Mouse (Mus musculus): ENCODE data around the gene Rps23. TPM values are rescaled to one million over a fixed set of nuclear protein-coding genes. Genes with fewer than 3 reads are reported as not detected.
A peak's percentile ranks its signal among the peaks of the same experiment; 100 is the strongest.

The Rps23 gene
- polyA plus RNA-seq, 1 experiment from 2014 or later: 114 TPM

DNA sequence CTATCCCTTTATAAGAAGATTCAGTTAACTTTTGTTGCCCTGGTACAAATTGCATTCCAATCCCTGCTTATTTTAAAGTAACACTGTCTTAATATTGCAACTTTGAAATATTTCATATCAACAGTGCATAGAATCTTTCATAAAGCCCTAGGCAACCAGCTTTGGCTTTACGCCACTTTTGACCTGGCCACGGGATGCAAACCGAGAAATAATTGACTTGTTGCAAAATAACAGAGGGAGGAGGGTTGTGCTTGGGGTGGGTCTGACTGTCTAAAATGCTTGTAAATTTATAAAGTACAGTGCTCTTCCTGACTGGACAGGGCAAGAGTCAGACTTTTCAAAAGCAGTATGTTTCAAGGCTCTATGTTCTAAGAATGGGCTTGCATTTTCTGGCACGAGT, 41.8 kb downstream of the Rps23 start:
- no peak overlapping the region for H3K4me2 ChIP-seq (ENCODE audit: low read length)
- H3K4me3 ChIP-seq (replicated peaks; ENCODE audit: low read length): no peak overlapping the region
- H3K9ac ChIP-seq (replicated peaks; ENCODE audit: low read depth, low read length): no peak overlapping the region
- H3K27ac ChIP-seq (ENCODE audit: low read length): no peak overlapping the region
- H3K4me1 ChIP-seq (replicated peaks; ENCODE audit: control insufficient read depth, insufficient read depth, low read length): peaks cover 7% of the 10 kb centered on the region
- no peak for ATAC-seq
- H3K36me3 ChIP-seq (ENCODE audit: control insufficient read depth, insufficient read depth): no peaks in the 10 kb centered on the region
- whole genome bisulfite sequencing: 83% methylated on average over 4 of the region's 4 CpGs
- no peaks in the 10 kb centered on the region for H3K27me3 ChIP-seq (replicated peaks; ENCODE audit: control insufficient read depth, insufficient read depth, low read length)
- no peaks in the 10 kb centered on the region for H3K9me3 ChIP-seq (ENCODE audit: control insufficient read depth, low read length)

DNA sequence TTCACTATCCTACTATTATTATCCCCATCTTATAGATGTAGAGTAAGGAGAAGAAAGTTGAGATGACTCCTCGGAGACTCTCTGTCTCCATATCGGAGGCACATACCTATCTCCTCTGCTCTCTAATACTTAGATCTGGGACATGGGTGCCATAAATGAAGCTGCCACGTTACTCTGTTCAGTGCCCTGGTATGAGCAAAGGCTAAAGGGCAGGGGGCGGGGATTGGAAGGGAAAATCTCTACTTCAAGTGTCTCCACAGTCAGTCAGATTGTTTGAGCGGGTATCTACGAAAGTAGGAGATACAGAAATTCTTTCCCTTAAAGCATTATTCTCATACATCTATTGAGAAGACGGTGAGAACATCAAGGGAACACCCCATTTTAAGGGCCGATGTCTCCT, 43.2 kb downstream of the Rps23 start:
- Histone ChIP-seq H3K9ac (replicated peaks; ENCODE audit: low read depth, low read length) (no peak overlapping the region), H3K4me2 (ENCODE audit: low read length) (no peak overlapping the region), H3K36me3 (ENCODE audit: control insufficient read depth, insufficient read depth) (no peaks in the 10 kb centered on the region), H3K27me3 (replicated peaks; ENCODE audit: control insufficient read depth, insufficient read depth, low read length) (no peaks in the 10 kb centered on the region), H3K4me3 (replicated peaks; ENCODE audit: low read length) (no peak overlapping the region), H3K9me3 (ENCODE audit: control insufficient read depth, low read length) (no peaks in the 10 kb centered on the region), H3K27ac (ENCODE audit: low read length) (no peak overlapping the region), H3K4me1 (replicated peaks; ENCODE audit: control insufficient read depth, insufficient read depth, low read length) (peaks cover 7% of the 10 kb centered on the region)
- 85% methylated on average over 8 of the region's 8 CpGs for WGBS
- no peak for ATAC-seq

DNA sequence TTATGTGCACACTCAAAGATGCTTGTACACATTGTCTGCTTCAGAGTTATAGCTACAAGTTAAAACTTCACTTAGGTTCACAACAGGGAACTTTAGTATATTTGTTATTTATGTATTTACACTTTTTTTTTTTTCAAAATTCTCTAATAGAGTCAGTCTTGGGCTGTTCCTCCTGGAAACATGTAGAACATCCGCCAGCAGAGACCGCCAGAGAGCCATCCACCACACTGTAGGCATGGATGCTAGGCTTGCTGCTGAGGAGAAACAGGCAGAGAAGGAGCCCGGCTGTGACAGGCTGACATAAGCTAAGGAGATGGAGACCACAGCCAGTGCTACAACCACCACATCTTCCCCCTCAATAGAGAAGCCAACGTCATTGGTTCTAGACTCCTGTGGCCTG, 44.7 kb downstream of the Rps23 start:
- Histone ChIP-seq H3K4me1 (replicated peaks; ENCODE audit: control insufficient read depth, insufficient read depth, low read length) (peaks cover 7% of the 10 kb centered on the region), H3K9ac (replicated peaks; ENCODE audit: low read depth, low read length) (no peak overlapping the region), H3K4me3 (replicated peaks; ENCODE audit: low read length) (no peak overlapping the region), H3K4me2 (ENCODE audit: low read length) (no peak overlapping the region), H3K27me3 (replicated peaks; ENCODE audit: control insufficient read depth, insufficient read depth, low read length) (no peaks in the 10 kb centered on the region), H3K36me3 (ENCODE audit: control insufficient read depth, insufficient read depth) (no peaks in the 10 kb centered on the region), H3K27ac (ENCODE audit: low read length) (no peak overlapping the region), H3K9me3 (ENCODE audit: control insufficient read depth, low read length) (no peaks in the 10 kb centered on the region)
- ATAC-seq: peak; percentile 95
- 4% methylated on average over 4 of the region's 4 CpGs for WGBS

GRCm38 (mm10) chr13:90968940-90969339, 46.2 kb downstream of the Rps23 start:
- H3K4me3 ChIP-seq (replicated peaks; ENCODE audit: low read length): no peak overlapping the region
- no peak for ATAC-seq
- H3K9me3 ChIP-seq (ENCODE audit: control insufficient read depth, low read length): no peaks in the 10 kb centered on the region
- H3K36me3 ChIP-seq (ENCODE audit: control insufficient read depth, insufficient read depth): no peaks in the 10 kb centered on the region
- no peak overlapping the region for H3K9ac ChIP-seq (replicated peaks; ENCODE audit: low read depth, low read length)
- no peak overlapping the region for H3K4me2 ChIP-seq (ENCODE audit: low read length)
- H3K4me1 ChIP-seq (replicated peaks; ENCODE audit: control insufficient read depth, insufficient read depth, low read length): peaks cover 4% of the 10 kb centered on the region
- WGBS: 78% methylated on average over 4 of the region's 4 CpGs
- no peaks in the 10 kb centered on the region for H3K27me3 ChIP-seq (replicated peaks; ENCODE audit: control insufficient read depth, insufficient read depth, low read length)
- no peak overlapping the region for H3K27ac ChIP-seq (ENCODE audit: low read length)

DNA sequence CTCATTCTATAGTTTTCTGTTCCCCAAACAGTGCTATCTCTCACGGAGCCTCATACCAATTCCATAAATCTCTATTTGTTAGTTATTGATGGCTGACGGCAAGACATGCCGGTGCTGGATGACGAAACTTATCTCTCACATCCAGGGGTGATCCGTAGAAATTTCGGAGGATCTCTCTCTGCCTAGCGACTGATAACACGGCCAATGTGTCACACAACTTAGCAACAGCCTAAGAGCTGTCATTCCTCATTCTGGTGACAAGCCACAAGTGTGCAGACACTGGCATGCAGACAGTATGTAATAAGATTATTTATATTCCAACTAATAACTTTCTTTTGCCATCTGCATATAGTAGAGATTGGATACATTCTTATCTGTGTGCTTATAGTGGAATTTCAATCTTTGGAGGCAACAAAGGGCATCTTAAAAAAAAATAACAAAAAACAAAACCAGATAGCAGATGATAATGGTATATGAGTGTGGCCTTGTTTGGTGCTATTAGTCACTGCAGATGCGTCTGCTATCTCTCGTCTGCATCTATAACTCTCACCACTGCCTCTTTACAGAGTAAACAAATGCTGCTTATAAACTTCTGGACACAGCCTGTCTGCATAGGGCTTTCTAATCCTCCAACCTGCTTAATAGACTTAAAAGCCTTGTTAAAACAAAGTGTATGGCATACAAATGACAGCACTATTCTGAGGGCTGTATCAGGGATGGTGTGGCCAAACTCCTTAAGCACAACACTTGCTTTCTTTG, 47.7 kb downstream of the Rps23 start:
- H3K36me3 ChIP-seq (ENCODE audit: control insufficient read depth, insufficient read depth): no peaks in the 10 kb centered on the region
- H3K4me3 ChIP-seq (replicated peaks; ENCODE audit: low read length): no peak overlapping the region
- H3K27ac ChIP-seq (ENCODE audit: low read length): no peak overlapping the region
- ATAC-seq: no peak
- peaks cover 8% of the 10 kb centered on the region for H3K4me1 ChIP-seq (replicated peaks; ENCODE audit: control insufficient read depth, insufficient read depth, low read length)
- no peaks in the 10 kb centered on the region for H3K27me3 ChIP-seq (replicated peaks; ENCODE audit: control insufficient read depth, insufficient read depth, low read length)
- no peak overlapping the region for H3K9ac ChIP-seq (replicated peaks; ENCODE audit: low read depth, low read length)
- H3K9me3 ChIP-seq (ENCODE audit: control insufficient read depth, low read length): no peaks in the 10 kb centered on the region
- H3K4me2 ChIP-seq (ENCODE audit: low read length): no peak overlapping the region
- 84% methylated on average over 10 of the region's 10 CpGs for WGBS

DNA sequence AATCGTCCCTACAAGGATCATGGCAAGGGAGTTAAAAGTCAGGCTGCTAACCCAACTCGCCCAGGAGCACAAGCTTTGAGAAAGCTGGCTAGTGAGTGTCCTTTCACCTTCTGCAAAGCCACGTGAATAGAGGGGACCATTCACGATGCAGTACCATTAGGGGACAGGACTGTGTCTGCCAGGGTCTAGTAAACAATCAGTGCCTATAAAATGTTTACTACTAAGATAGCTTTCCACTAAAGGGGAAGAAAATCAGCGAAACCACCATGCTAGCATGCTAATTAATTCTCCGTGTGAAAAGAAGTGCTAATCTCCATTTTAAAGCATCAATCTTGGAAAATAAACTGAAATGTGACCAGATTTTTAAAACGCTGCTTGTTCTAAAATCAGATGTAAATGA, 50.7 kb downstream of the Rps23 start:
- ATAC-seq: peak; percentile 77
- H3K27me3 ChIP-seq (replicated peaks; ENCODE audit: control insufficient read depth, insufficient read depth, low read length): no peaks in the 10 kb centered on the region
- WGBS: 8% methylated on average over 7 of the region's 7 CpGs

More for the DNA sequence above, 50.7 kb downstream of the Rps23 start:
- Histone ChIP-seq H3K27ac (ENCODE audit: low read length) (peak overlapping the region; percentile 60), H3K9ac (replicated peaks; ENCODE audit: low read depth, low read length) (no peak overlapping the region), H3K36me3 (ENCODE audit: control insufficient read depth, insufficient read depth) (no peaks in the 10 kb centered on the region), H3K4me1 (replicated peaks; ENCODE audit: control insufficient read depth, insufficient read depth, low read length) (peaks cover 8% of the 10 kb centered on the region), H3K4me2 (ENCODE audit: low read length) (no peak overlapping the region), H3K9me3 (ENCODE audit: control insufficient read depth, low read length) (no peaks in the 10 kb centered on the region), H3K4me3 (replicated peaks; ENCODE audit: low read length) (no peak overlapping the region)

Other genes with a start within 250 kb of the Rps23 start
- gene Atp6ap1l, start 17.6 kb upstream of the Rps23 start, polyA plus RNA-seq (2015; fragmentation: Nextera tagmentation; extraction: Ambion mirVana): 4.2 and 4.3 TPM in 2 replicates

Measured in forebrain, embryonic 16.5 days (tissue).